Mouse (Mus musculus) embryonic facial prominence, embryonic 15.5 days (tissue): ENCODE measurements around the gene Fxyd7. TPM values are rescaled to one million over a fixed set of nuclear protein-coding genes. Genes with fewer than 3 reads are reported as not detected.

Experiments
- ATAC-seq: fragments of 200-750 bp; cut with Nextera tagmentation; 2 replicates; pipeline ENCODE4 v1.8.0; 2017; ENCODE audit warnings: low read depth, moderate TSS enrichment; ENCODE audit not compliant: insufficient number of reproducible peaks, low FRiP score, low TSS enrichment
- H3K27ac ChIP-seq: fragments of 300-500 bp; sonication (generic); replicated peaks from 2 replicates; pipeline ENCODE4 v1.5.1; 2015; ENCODE audit warnings: mild to moderate bottlenecking, inconsistent platforms
- H3K27me3 ChIP-seq: fragments of 300-500 bp; sonication (generic); 2 replicates; pipeline ENCODE4 v1.6.1; 2015; ENCODE audit warnings: inconsistent platforms
- H3K36me3 ChIP-seq: fragments of 300-500 bp; sonication (generic); 2 replicates; pipeline ENCODE4 v1.6.1; 2015; ENCODE audit warnings: mild to moderate bottlenecking, inconsistent platforms
- H3K4me1 ChIP-seq: fragments of 300-500 bp; sonication (generic); 2 replicates; pipeline ENCODE4 v1.6.1; 2015; ENCODE audit warnings: inconsistent platforms
- H3K4me2 ChIP-seq: fragments of 300-500 bp; sonication (generic); replicated peaks from 2 replicates; pipeline ENCODE4 v1.6.1; 2015; ENCODE audit warnings: mild to moderate bottlenecking, inconsistent platforms
- H3K4me3 ChIP-seq: fragments of 300-500 bp; sonication (generic); replicated peaks from 2 replicates; pipeline ENCODE4 v1.5.1; 2015; ENCODE audit warnings: mild to moderate bottlenecking, inconsistent platforms
- H3K9ac ChIP-seq: fragments of 300-500 bp; sonication (generic); 2 replicates; pipeline ENCODE4 v1.6.1; 2015; ENCODE audit warnings: inconsistent platforms
- H3K9me3 ChIP-seq: fragments of 300-500 bp; sonication (generic); replicated peaks from 2 replicates; pipeline ENCODE4 v1.6.1; 2016; ENCODE audit warnings: inconsistent platforms
- WGBS: fragments of 180-500 bp; shearing (Covaris S2); methylation state at CpG from one replicate; pipeline ENCODE4 v1.1.7; 2015; 5-methylcytosine and 5-hydroxymethylcytosine counted together
- microRNA-seq: library from miRNA; unstranded; fragments of <30 nt; microRNA quantifications from one replicate; pipeline ENCODE4, GENCODE M21; 2016; ENCODE audit warnings: borderline number of aligned reads
- polyA plus RNA-seq: library from polyadenylated mRNA; unstranded; fragments of >200 nt; fragmentation: Nextera tagmentation; extraction: Ambion mirVana; gene quantifications from 2 replicates; pipeline ENCODE4 v1.2.1, GENCODE M21; 2015

The Fxyd7 gene
- polyA plus RNA-seq, 1 experiment from 2014 or later, result 12.3 TPM

- Histone ChIP-seq H3K27me3 (no peaks in the 10 kb centered on the region), H3K27ac (no peak overlapping the region; the same call in 1 of the 2 replicates), H3K4me1 (peaks cover 11% of the 10 kb centered on the region), H3K4me3 (no peak overlapping the region), H3K4me2 (0 out of 2 replicates have a peak overlapping the region, but pooled peaks have one; percentile 15), H3K9ac (no peak overlapping the region), H3K36me3 (no peaks in the 10 kb centered on the region), H3K9me3 (peaks cover 8% of the 10 kb centered on the region; the same call in 1 of the 2 replicates)
- WGBS, result 1% methylated on average over 7 of the region's 7 CpGs
- peak; percentile 60; the same call in 1 of the 2 replicates for ATAC-seq
Measured at GRCm38 (mm10) chr7:31000505-31001020, 50.7 kb downstream of the Fxyd7 start.

- Histone ChIP-seq H3K4me2 (no peak overlapping the region), H3K4me1 (peaks cover 17% of the 10 kb centered on the region), H3K27me3 (no peaks in the 10 kb centered on the region), H3K27ac (no peak overlapping the region), H3K9ac (no peak overlapping the region), H3K4me3 (no peak overlapping the region), H3K9me3 (peaks cover 8% of the 10 kb centered on the region; the same call in 1 of the 2 replicates), H3K36me3 (no peaks in the 10 kb centered on the region)
- WGBS, result 97% methylated on average over 2 of the region's 2 CpGs
- no peak for ATAC-seq
Measured at GRCm38 (mm10) chr7:30996491-30996890, 54.8 kb downstream of the Fxyd7 start.

DNA sequence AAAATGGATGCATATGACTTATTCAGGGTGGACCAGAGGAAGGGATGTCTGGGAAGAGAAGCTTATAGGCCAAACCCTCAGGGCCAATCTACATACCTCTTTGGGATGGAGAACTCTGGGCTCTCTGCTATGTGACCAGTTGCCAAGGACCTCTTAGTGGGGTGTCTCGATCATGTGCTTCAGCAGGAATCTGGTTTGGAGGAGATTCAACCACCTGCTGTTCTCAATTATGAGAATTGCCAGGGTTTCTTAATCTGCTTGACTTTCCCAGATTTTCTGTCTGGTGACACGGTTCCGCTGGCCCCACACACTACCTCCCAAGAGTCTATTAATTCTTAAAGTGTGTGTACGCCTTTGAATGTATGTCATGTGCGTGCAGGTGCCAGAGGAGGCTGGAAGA, 57.3 kb downstream of the Fxyd7 start:
- 0 out of 2 replicates have a peak, but pooled peaks have one; percentile 19 for ATAC-seq
- Histone ChIP-seq H3K4me3 (no peak overlapping the region), H3K4me2 (no peak overlapping the region), H3K36me3 (no peaks in the 10 kb centered on the region), H3K27me3 (no peaks in the 10 kb centered on the region), H3K9me3 (peaks cover 8% of the 10 kb centered on the region; the same call in 1 of the 2 replicates), H3K9ac (no peak overlapping the region), H3K27ac (no peak overlapping the region), H3K4me1 (peaks cover 6% of the 10 kb centered on the region; the same call in 1 of the 2 replicates)
- 48% methylated on average over 5 of the region's 5 CpGs for WGBS

Small RNA genes within 50 kb of the gene (microRNA-seq; reads per million reads assigned to microRNA genes)
- gene Mir7050, result not detected

Other genes with a start within 250 kb of the Fxyd7 start
- gene Ffar2, start 227.7 kb downstream of the Fxyd7 start, polyA plus RNA-seq, result 0.14 TPM in 1 of 2 replicates, not detected in the other
- not detected in 2 replicates for gene Ffar3, start 195.3 kb downstream of the Fxyd7 start, polyA plus RNA-seq
- gene Ffar1, start 189.9 kb downstream of the Fxyd7 start, polyA plus RNA-seq, result not detected in 2 replicates
- gene Cd22, start 171.1 kb downstream of the Fxyd7 start, polyA plus RNA-seq, result 0.11 and 0.20 TPM in 2 replicates
- gene Mag, start 136.6 kb downstream of the Fxyd7 start, polyA plus RNA-seq, result 1.00 and 1.4 TPM in 2 replicates
- 0.93 TPM in 1 of 2 replicates, not detected in the other for gene Hamp2, start 126.8 kb downstream of the Fxyd7 start, polyA plus RNA-seq
- not detected in 2 replicates for gene Hamp, start 107.4 kb downstream of the Fxyd7 start, polyA plus RNA-seq
- 23.3 and 25.0 TPM in 2 replicates for gene Usf2, start 94.7 kb downstream of the Fxyd7 start, polyA plus RNA-seq
- gene Lsr, start 78.0 kb downstream of the Fxyd7 start, polyA plus RNA-seq, result 40.8 and 47.2 TPM in 2 replicates
- gene Fam187b, start 77.7 kb downstream of the Fxyd7 start, polyA plus RNA-seq, result 3.3 and 4.8 TPM in 2 replicates
- 43.8 and 46.2 TPM in 2 replicates for gene Fxyd5, start 9.0 kb downstream of the Fxyd7 start, polyA plus RNA-seq
- 115 and 119 TPM in 2 replicates for gene Fxyd1, start 5.7 kb upstream of the Fxyd7 start, polyA plus RNA-seq
- 1.7 and 2.1 TPM in 2 replicates for gene Lgi4, start 7.9 kb upstream of the Fxyd7 start, polyA plus RNA-seq
- gene Fxyd3, start 25.2 kb upstream of the Fxyd7 start, polyA plus RNA-seq, result 108 and 127 TPM in 2 replicates
- 5.4 and 5.7 TPM in 2 replicates for gene Hpn, start 63.8 kb upstream of the Fxyd7 start, polyA plus RNA-seq
- 7.1 and 7.8 TPM in 2 replicates for gene Scn1b, start 75.5 kb upstream of the Fxyd7 start, polyA plus RNA-seq
- 72.5 and 75.2 TPM in 2 replicates for gene Gramd1a, start 104.4 kb upstream of the Fxyd7 start, polyA plus RNA-seq
- not detected in 2 replicates for gene Scgb2b2, start 239.0 kb upstream of the Fxyd7 start, polyA plus RNA-seq
- not detected in 2 replicates for gene Scgb1b2, start 240.4 kb upstream of the Fxyd7 start, polyA plus RNA-seq